Mouse (Mus musculus) kidney, adult 9 months (tissue): ENCODE data around the gene Gpi1.

ENCODE experiments used
- DNase-seq: peaks from one replicate; pipeline ENCODE4 v3.0.0; 2022

Gpi1 gene

GRCm38 (mm10) chr7:34230116-34230515 lies at the start of gene Gpi1:
Gene Gpi1 (minus strand): TSS chr7:34230336.
- peak; percentile 87 for DNase-seq

GRCm38 (mm10) chr7:34277656-34278055 lies 47.5 kb upstream of the Gpi1 start:
- no peak for DNase-seq

- DNase-seq: no peak
These were observed 45.9 kb upstream of the Gpi1 start for GRCm38 (mm10) chr7:34276066-34276465.

- no peak for DNase-seq
These were observed 42.3 kb upstream of the Gpi1 start for GRCm38 (mm10) chr7:34272465-34272864.

GRCm38 (mm10) chr7:34268463-34268862 lies 38.3 kb upstream of the Gpi1 start:
- DNase-seq: no peak

GRCm38 (mm10) chr7:34266421-34266820 lies 36.3 kb upstream of the Gpi1 start:
- DNase-seq: no peak

- DNase-seq: peak; percentile 87
These were observed 35.8 kb upstream of the Gpi1 start for GRCm38 (mm10) chr7:34265876-34266346.

GRCm38 (mm10) chr7:34263437-34263836 lies 33.3 kb upstream of the Gpi1 start:
- no peak for DNase-seq

- no peak for DNase-seq
These were observed 28.3 kb upstream of the Gpi1 start for GRCm38 (mm10) chr7:34258407-34258806.

GRCm38 (mm10) chr7:34257279-34257678 lies 27.1 kb upstream of the Gpi1 start:
- no peak for DNase-seq

- DNase-seq: no peak
These were observed 25.8 kb upstream of the Gpi1 start for GRCm38 (mm10) chr7:34255916-34256315.

- peak; percentile 54 for DNase-seq
These were observed 25.0 kb upstream of the Gpi1 start for GRCm38 (mm10) chr7:34255137-34255536.

- DNase-seq: peak; percentile 47
These were observed 21.9 kb upstream of the Gpi1 start for GRCm38 (mm10) chr7:34252030-34252429.

- DNase-seq: no peak
These were observed 20.6 kb upstream of the Gpi1 start, which contains the start of gene Gm6096 for GRCm38 (mm10) chr7:34250738-34251137. Gene Gm6096 (plus strand): TSS chr7:34251038.

- DNase-seq: no peak
These were observed 16.8 kb upstream of the Gpi1 start for GRCm38 (mm10) chr7:34246870-34247499.

GRCm38 (mm10) chr7:34242176-34242575 lies 12.0 kb upstream of the Gpi1 start:
- DNase-seq: no peak

- no peak for DNase-seq
These were observed 8.0 kb upstream of the Gpi1 start for GRCm38 (mm10) chr7:34238086-34238485.

GRCm38 (mm10) chr7:34235602-34236001 lies 5.5 kb upstream of the Gpi1 start:
- no peak for DNase-seq

GRCm38 (mm10) chr7:34234610-34235561 lies 4.8 kb upstream of the Gpi1 start:
- DNase-seq: no peak

GRCm38 (mm10) chr7:34233909-34234609 lies 3.9 kb upstream of the Gpi1 start:
- peak; percentile 100 for DNase-seq

- DNase-seq: no peak
These were observed 2.9 kb upstream of the Gpi1 start for GRCm38 (mm10) chr7:34232785-34233725.

- peak; percentile 59 for DNase-seq
These were observed 435 bp downstream of the Gpi1 start for GRCm38 (mm10) chr7:34229691-34230111.
